Mouse (Mus musculus) forebrain, embryonic 14.5 days (tissue): ENCODE measurements around the gene Stub1. TPM values are rescaled to one million over a fixed set of nuclear protein-coding genes. Genes with fewer than 3 reads are reported as not detected.
"Not testable (repeated sequence)": the region's sequence is repeated elsewhere in the genome, so short reads cannot be mapped to it uniquely, and the experiment has no call there.

Experiments used
- ATAC-seq: fragments of 200-750 bp; cut with Nextera tagmentation; 2 replicates; pipeline ENCODE4 v1.8.0; 2017; ENCODE audit warnings: mild to moderate bottlenecking, moderate library complexity
- DNase-seq: peaks from one replicate; pipeline ENCODE4 v3.0.0-alpha.2; 2015; ENCODE audit warnings: low spot score
- H3K27ac ChIP-seq: fragments of 300-500 bp; sonication (generic); 2 replicates; pipeline ENCODE4 v1.5.1; 2014; ENCODE audit warnings: low read depth, mild to moderate bottlenecking, control low read depth, low read length, moderate library complexity
- H3K27me3 ChIP-seq: fragments of 300-500 bp; sonication (generic); replicated peaks from 2 replicates; pipeline ENCODE4 v1.6.1; 2014; ENCODE audit warnings: low read length, control low read depth, mixed read lengths; ENCODE audit not compliant: control insufficient read depth, insufficient read depth
- H3K36me3 ChIP-seq: fragments of 300-500 bp; sonication (generic); 2 replicates; pipeline ENCODE4 v1.6.1; 2014; ENCODE audit warnings: low read length, control low read depth; ENCODE audit not compliant: control insufficient read depth, insufficient read depth
- H3K4me1 ChIP-seq: fragments of 300-500 bp; sonication (generic); 2 replicates; pipeline ENCODE4 v1.6.1; 2014; ENCODE audit warnings: antibody characterized with exemption, low read length, control low read depth; ENCODE audit not compliant: control insufficient read depth, insufficient read depth
- H3K4me2 ChIP-seq: fragments of 300-500 bp; sonication (generic); 2 replicates; pipeline ENCODE4 v1.6.1; 2014; ENCODE audit warnings: mild to moderate bottlenecking, control low read depth, low read length
- H3K4me3 ChIP-seq: fragments of 300-500 bp; sonication (generic); 2 replicates; pipeline ENCODE4 v1.5.1; 2014; ENCODE audit warnings: low read depth, low read length, control low read depth
- H3K9ac ChIP-seq: fragments of 300-500 bp; sonication (generic); 2 replicates; pipeline ENCODE4 v1.6.1; 2014; ENCODE audit warnings: mild to moderate bottlenecking, low read length, control low read depth, moderate library complexity
- H3K9me3 ChIP-seq: fragments of 300-500 bp; sonication (generic); replicated peaks from 2 replicates; pipeline ENCODE4 v1.6.1; 2016; ENCODE audit warnings: low read length, control low read depth, mixed read lengths; ENCODE audit not compliant: control insufficient read depth
- WGBS: fragments of 180-500 bp; shearing (Covaris S2); extraction: QIAGEN DNeasy Blood & Tissue Kit; methylation state at CpG from one replicate; pipeline ENCODE4 v1.1.7; 2014; 5-methylcytosine and 5-hydroxymethylcytosine counted together
- polyA plus RNA-seq: library from polyadenylated mRNA; unstranded; fragments of >200 nt; fragmentation: Nextera tagmentation; extraction: Ambion mirVana; gene quantifications from 2 replicates; pipeline ENCODE4 v1.2.1, GENCODE M21; 2014

Stub1 gene
- polyA plus RNA-seq, 1 experiment from 2014 or later = 315 TPM

DNA sequence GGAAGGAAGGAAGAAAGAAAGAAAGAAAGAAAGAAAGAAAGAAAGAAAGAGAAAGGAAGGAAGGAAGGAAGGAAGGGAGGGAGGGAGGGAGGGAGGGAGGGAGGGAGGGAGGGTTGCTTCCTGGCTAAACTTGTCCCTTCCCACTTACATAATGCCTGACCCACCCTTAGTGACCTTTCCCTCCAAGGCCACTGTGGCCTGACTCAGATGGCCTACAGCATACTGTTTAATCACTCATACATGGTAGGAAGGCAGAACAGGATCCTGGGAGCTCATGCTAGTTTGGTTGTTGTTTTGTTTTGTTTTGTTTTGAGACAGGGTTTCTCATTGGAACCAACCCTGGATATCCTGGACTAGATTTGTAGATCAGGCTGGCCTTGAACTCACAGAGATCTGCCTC lies 38.4 kb upstream of the Stub1 start:
- H3K36me3 ChIP-seq, H3K4me2 ChIP-seq, H3K9me3 ChIP-seq, H3K4me3 ChIP-seq, ATAC-seq, H3K27me3 ChIP-seq, H3K9ac ChIP-seq, DNase-seq, H3K27ac ChIP-seq: not testable (repeated sequence)
- peaks cover 18% of the 10 kb centered on the region for H3K4me1 ChIP-seq

DNA sequence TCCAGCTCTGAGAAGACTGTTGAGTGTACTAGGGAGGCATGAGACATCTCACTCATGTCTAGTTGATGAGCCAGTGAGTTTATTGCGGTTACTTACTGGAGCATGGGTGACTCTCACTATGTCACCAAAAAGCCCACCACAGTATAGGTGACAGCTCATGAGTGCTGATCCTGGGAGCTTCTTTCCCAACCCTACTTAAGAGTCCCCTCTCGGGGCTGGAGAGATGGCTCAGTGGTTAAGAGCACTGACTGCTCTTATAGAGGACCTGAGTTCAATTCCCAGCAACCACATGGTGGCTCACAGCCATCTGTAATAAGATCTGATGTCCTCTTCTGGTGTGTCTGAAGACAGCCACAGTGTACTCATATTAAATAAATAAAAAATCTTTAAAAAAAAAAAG lies 36.8 kb upstream of the Stub1 start:
- H3K4me2 ChIP-seq = no peak overlapping the region
- H3K4me3 ChIP-seq = no peak overlapping the region
- no peaks in the 10 kb centered on the region for H3K9me3 ChIP-seq
- H3K27me3 ChIP-seq = no peaks in the 10 kb centered on the region
- no peak overlapping the region for H3K9ac ChIP-seq
- no peaks in the 10 kb centered on the region for H3K36me3 ChIP-seq
- peaks cover 12% of the 10 kb centered on the region; the same call in 1 of the 2 replicates for H3K4me1 ChIP-seq
- no peak for DNase-seq
- WGBS = 91% methylated on average over 2 of the region's 2 CpGs
- no peak for ATAC-seq
- H3K27ac ChIP-seq = no peak overlapping the region

DNA sequence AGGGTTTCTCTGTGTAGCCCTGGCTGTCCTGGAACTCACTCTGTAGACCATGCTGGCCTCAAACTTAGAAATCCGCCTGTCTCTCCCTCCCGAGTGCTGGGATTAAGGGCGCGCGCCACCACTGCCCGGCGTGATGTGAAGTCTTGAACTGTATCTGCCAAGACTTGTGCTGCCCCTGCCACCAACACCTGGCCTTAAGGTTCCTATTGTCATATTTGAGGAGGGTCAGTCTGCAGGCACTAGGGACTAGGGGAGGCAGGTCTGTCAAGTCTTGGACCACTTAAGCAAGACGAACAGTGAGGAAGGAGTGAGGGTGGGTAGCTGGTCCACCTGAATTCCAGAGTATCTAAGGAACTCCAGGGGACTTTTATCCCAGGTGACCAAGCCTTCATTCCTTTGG lies 36.3 kb upstream of the Stub1 start:
- DNase-seq = no peak
- Histone ChIP-seq H3K4me2 (no peak overlapping the region), H3K4me1 (peaks cover 12% of the 10 kb centered on the region; the same call in 1 of the 2 replicates), H3K27me3 (no peaks in the 10 kb centered on the region), H3K36me3 (no peaks in the 10 kb centered on the region), H3K9ac (no peak overlapping the region), H3K4me3 (no peak overlapping the region), H3K27ac (no peak overlapping the region), H3K9me3 (no peaks in the 10 kb centered on the region)
- ATAC-seq = no peak
- WGBS = 88% methylated on average over 8 of the region's 8 CpGs

DNA sequence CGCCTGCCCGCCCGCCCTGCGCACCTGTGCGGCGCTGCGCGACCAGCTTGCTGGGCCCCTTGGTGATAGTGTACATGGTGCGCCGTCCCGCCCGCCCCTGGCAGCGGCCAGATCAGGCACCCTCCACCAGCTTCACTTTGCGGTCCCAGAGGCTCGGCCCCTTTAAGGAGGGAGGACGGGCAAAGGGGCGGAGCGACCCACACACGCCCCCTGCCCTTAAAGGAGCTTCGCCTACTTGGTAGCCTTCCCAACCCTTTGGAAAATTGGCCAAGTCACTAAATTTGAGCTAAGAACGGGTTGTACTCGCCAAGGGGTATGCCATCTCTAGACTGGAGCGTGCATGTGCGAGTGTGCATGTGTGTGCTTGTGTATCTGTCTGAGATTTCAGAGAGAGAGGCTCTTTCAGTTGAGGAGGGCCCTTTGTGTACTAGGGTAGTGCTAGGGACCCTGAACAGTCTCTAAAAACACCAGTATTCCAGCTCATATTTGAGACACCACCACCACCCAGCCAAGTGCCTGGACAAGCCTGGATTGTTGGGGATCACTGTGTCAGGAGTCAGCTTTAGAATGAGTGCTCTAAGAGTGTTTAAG lies 35.5 kb upstream of the Stub1 start, which contains the start of gene Mcrip2:
Gene Mcrip2, minus strand, starts transcription at position 164 of the 591 bp plus-strand sequence.
- Histone ChIP-seq H3K36me3 (no peaks in the 10 kb centered on the region), H3K4me2 (peak within 1 kb of the TSS; percentile 99), H3K9ac (peak within 1 kb of the TSS; percentile 69), H3K27ac (peak within 1 kb of the TSS; percentile 55; the same call in 1 of the 2 replicates), H3K4me3 (peak within 1 kb of the TSS; percentile 62), H3K4me1 (peaks cover 6% of the 10 kb centered on the region; the same call in 1 of the 2 replicates), H3K27me3 (no peaks in the 10 kb centered on the region), H3K9me3 (no peaks in the 10 kb centered on the region)
- ATAC-seq = peak; percentile 94
- peak; percentile 91 for DNase-seq
- WGBS = 0% methylated on average over 24 of the region's 24 CpGs

DNA sequence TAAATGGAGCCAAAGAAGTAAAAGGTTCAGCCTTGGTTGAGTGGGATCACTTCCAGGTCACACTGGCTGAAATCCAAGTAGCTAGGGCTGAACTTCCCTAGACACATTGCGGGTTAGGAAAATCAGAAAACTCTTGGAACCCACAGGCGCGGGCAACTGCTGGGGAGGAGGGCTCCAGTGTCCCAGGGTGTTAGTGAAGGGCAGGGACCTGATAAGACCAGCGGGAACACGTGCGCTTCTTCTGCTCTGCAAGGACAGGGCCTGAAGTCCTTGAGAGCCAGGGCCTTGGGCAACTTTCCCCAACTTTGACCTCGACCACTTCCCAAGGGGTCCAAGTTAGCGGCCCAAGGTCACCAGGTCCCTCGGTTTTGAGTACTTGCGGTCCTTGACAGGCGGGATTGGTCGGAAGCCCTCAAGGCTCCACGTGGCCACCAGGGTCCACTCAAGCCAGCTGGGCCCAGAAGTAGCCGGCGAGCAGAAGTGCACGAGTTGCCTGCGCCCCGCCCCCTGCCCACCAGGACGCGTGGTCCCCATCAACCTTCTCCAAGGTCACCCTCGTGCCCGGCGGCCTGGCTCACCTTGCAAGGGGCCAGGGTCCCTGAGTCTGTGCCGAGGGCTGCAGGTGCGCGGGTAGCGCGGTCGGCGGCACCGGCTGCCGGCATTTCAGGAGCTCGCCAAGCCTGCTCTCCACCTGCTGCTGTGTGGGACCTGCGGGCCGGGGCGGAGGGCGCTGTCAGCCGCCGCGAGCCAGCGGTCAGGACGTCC lies 34.8 kb upstream of the Stub1 start:
- Histone ChIP-seq H3K4me1 (peaks cover 6% of the 10 kb centered on the region; the same call in 1 of the 2 replicates), H3K4me2 (peak overlapping the region; percentile 99), H3K27me3 (no peaks in the 10 kb centered on the region), H3K9me3 (no peaks in the 10 kb centered on the region), H3K4me3 (peak overlapping the region; percentile 62), H3K9ac (peak overlapping the region; percentile 69), H3K36me3 (no peaks in the 10 kb centered on the region), H3K27ac (no peak overlapping the region)
- DNase-seq (peak; percentile 17), ATAC-seq (peak; percentile 51)
- WGBS = 2% methylated on average over 41 of the region's 42 CpGs

DNA sequence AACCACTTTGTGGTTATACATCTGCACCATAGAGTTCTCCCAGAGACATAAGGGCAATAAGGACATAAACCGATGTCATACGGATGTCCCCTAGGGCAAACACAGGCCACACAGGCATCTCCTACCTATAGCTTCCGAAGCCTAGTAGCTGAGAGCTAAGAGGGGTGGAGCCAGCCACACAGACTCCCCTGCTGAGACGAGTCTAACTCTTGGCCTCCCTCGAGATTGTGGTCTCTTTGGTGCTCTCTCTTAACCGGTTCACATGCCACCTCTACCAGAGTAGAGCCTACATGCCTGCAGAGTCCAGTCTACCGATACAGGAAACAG lies 34.3 kb upstream of the Stub1 start:
- no peak for DNase-seq
- H3K9ac ChIP-seq = peak overlapping the region; percentile 69
- H3K9me3 ChIP-seq = no peaks in the 10 kb centered on the region
- peak overlapping the region; percentile 62 for H3K4me3 ChIP-seq
- peaks cover 6% of the 10 kb centered on the region; the same call in 1 of the 2 replicates for H3K4me1 ChIP-seq
- no peaks in the 10 kb centered on the region for H3K27me3 ChIP-seq
- H3K4me2 ChIP-seq = peak overlapping the region; percentile 99
- WGBS = 13% methylated on average over 7 of the region's 7 CpGs
- no peak overlapping the region for H3K27ac ChIP-seq
- no peak for ATAC-seq
- H3K36me3 ChIP-seq = no peaks in the 10 kb centered on the region

DNA sequence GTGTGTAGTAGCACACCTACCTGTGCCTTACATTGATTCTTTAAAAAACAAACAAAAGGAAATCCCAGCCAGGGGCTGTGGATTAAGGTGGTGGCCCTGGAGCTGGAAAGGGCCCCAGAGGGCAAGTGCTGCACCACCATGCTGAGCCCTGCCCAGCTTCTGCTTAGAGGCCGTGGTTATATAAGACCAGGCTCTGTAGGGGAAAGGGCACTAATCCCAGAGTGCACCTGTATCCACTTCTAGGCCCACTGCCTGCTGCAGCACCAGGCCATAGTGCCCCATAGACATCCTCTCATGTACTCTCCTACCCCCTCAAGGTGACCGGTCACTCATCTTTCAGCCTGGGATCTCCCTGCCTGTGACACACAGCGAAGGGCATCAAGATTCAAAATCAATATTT lies 33.0 kb upstream of the Stub1 start:
- Histone ChIP-seq H3K4me3 (no peak overlapping the region), H3K27me3 (no peaks in the 10 kb centered on the region), H3K27ac (no peak overlapping the region), H3K4me1 (peaks cover 10% of the 10 kb centered on the region; the same call in 1 of the 2 replicates), H3K4me2 (no peak overlapping the region), H3K9ac (no peak overlapping the region), H3K36me3 (no peaks in the 10 kb centered on the region), H3K9me3 (no peaks in the 10 kb centered on the region)
- 88% methylated on average over 3 of the region's 3 CpGs for WGBS
- ATAC-seq (no peak), DNase-seq (no peak)

DNA sequence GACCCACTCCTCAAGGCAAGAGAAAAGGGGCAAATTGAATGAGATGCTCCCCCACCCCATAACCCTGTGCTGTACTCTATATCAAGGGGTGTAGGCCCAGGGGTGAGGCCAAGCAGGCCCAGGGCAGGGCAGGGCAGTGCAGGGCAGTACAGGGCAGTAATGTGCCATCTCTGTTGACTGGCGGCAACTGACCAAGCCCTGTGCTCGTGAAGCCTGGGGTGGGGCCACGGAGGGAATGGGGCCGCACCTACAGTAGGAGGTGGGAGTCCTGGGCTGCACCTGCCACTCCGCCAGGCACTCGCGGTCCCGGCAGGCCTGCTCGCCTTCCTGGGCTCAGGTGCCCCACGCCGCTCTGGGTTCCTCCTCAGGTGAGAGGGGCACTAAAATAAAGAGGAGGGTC lies 32.1 kb upstream of the Stub1 start:
- Histone ChIP-seq H3K4me2 (no peak overlapping the region), H3K27ac (no peak overlapping the region), H3K9ac (no peak overlapping the region), H3K36me3 (no peaks in the 10 kb centered on the region), H3K4me1 (peaks cover 16% of the 10 kb centered on the region), H3K27me3 (no peaks in the 10 kb centered on the region), H3K4me3 (no peak overlapping the region), H3K9me3 (no peaks in the 10 kb centered on the region)
- DNase-seq (no peak), ATAC-seq (no peak)
- WGBS = 90% methylated on average over 11 of the region's 11 CpGs

DNA sequence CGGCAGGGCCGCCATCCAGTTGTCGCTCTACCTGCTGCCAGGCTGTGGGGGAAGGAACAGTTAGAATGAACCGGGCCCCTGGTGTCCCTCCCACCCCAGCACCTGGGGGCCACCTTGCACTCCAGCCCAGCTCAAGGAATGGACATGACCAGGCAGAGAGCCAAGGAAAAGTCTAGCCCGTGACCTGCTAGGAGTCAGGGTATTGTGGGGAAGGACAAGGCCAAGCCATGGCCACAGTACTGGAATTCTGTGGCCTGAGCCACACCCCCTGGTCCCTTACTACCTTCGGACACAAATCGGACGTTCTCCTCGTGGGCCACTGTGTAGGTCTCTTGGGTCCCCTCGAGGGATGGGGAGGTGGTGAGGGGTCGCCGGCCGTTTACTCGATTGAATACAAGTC lies 31.1 kb upstream of the Stub1 start:
- Histone ChIP-seq H3K27ac (no peak overlapping the region), H3K4me3 (no peak overlapping the region), H3K36me3 (no peaks in the 10 kb centered on the region), H3K4me1 (peaks cover 17% of the 10 kb centered on the region), H3K9ac (no peak overlapping the region), H3K27me3 (no peaks in the 10 kb centered on the region), H3K9me3 (no peaks in the 10 kb centered on the region), H3K4me2 (no peak overlapping the region)
- no peak for ATAC-seq
- DNase-seq = no peak
- WGBS = 93% methylated on average over 14 of the region's 14 CpGs
